Mouse (Mus musculus): ENCODE results near the gene Dcst2.

DNA sequence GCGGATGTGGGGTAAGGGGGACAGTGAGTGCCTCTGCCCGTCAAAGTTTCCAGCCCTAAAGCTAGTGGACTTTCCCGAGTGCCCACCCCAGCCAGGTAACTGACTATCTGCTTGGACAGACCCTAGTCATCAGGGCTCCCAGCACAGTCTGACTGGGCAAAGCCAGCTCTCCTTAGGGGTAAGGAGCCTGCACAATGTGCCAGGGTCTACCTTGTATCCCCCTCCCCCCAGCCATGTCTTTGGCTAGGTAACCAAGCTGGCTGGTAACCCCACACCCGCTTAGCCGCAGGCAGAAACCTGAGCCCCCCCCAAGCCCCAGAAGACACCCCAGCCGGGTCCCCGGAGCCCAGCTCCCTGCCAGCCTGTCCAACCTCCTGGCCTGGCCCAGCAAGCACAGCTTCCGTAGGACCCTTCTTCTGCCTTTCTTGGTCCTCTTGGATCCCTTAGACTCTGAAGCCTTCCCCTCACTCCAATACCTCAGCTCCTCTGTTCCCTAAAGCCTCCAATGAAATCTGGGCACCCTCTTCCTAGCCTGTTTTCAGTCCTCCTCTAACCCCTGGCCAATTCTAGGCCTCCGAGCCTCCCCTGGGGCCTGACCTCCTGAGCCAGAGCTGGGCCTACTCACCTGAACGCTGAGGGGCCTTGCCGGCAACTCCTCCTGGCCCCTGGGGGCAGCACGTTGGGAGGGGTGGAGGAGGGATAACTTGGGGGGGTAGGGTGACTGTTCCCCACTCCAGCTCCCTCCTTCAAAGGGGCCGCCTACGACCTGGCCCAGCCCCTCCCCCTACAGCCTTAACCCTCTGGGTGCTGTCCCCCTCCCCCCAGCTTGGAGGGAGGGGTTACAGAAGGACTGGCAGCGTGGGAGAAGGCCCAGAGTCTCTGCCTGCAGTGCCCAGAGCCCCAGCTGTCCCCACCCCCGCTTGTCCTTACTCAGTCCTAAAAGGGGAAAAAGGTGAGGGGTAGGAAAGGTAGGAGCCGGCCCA, 25.0 kb downstream of the Dcst2 start:
- TF ChIP-seq REST (IDR thresholded peaks at IDR 0.05; ENCODE audit: insufficient read depth, insufficient read length) (no peak), USF1 (IDR thresholded peaks at IDR 0.05; ENCODE audit: low read depth) (no peak), POLR2A (IDR thresholded peaks at IDR 0.05; ENCODE audit: insufficient read length, low read depth) (no peak), POLR2AphosphoS2 (IDR thresholded peaks at IDR 0.05; ENCODE audit: insufficient read length, low read depth) (no peak), MYOG (IDR thresholded peaks at IDR 0.05; ENCODE audit: control insufficient read depth in 1 of 3, insufficient read depth in 1 of 3, insufficient read length in 2 of 3, low read depth in 2 of 3) (no peak), E2F4 (IDR thresholded peaks at IDR 0.05; ENCODE audit: insufficient read depth) (no peak), MAX (IDR thresholded peaks at IDR 0.05; ENCODE audit: low read depth) (no peak), SRF (IDR thresholded peaks at IDR 0.05; ENCODE audit: control insufficient read depth, insufficient read length, low read depth) (no peak), CEBPB (IDR thresholded peaks at IDR 0.05; ENCODE audit: insufficient read depth, poor library complexity, severe bottlenecking) (no peak), MYOD1 (IDR thresholded peaks at IDR 0.05; ENCODE audit: control insufficient read depth in 1 of 3, insufficient read length in 2 of 3, low read depth in 2 of 3) (no peak), TCF12 (IDR thresholded peaks at IDR 0.05; ENCODE audit: insufficient read depth, poor library complexity, severe bottlenecking) (no peak), TCF3 (IDR thresholded peaks at IDR 0.05; ENCODE audit: insufficient read length, low read depth) (no peak)
